Mouse (Mus musculus) spleen, postnatal 14 days (tissue): ENCODE data around the gene Usf2.

Experiments
- DNase-seq, 2 experiments: peaks; one replicate each; pipeline ENCODE4 v3.0.0; 2021 to 2022; ENCODE audit warnings: low spot score in 2 of 2

Usf2 gene

GRCm38 (mm10) chr7:30916713-30917112, 39.9 kb downstream of the Usf2 start:
- no peak for DNase-seq

DNA sequence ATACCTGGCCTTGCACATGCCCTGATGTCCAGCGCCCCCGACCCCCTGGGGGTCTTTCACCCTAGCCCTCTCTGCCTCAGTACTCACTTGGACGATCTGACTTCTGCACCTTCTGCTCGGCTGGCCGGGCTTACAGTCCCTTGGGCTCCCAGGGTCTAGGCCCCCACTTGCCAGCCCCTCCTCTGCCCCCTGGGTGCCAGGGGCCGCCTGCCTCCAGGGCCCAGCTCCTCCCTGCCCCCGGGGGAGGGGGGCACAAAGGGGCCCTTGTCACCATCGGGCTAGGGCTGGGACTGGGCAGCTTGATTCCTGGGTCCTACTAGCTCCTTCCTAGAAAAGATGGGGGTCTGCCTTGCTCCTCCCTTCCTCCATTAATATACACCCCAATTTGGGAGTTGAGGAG, 41.9 kb downstream of the Usf2 start, which contains the start of gene Mag:
Mag (minus strand) TSS at position 142 of the 400 bp plus-strand sequence.
- DNase-seq: no peak

DNA sequence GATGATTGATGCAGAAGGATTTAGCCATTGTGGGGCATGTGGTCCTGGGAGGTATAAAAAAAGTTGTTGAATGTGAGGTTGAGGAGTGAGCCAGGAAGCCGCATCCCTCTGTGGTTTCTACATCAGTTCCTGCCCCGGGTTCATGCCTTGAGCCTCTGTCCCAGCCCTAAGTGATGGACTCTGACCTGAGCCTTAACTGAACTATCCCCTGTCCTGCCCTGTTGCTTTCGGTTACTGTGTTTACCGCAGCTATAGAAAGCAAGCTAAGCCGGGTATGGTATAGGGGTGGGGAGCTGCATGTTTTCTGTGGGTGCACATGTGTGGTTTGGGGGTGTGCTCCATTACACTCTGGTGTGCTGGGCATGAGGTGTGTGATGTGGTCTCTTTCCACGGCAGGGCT, 46.8 kb downstream of the Usf2 start:
- no peak for DNase-seq

DNA sequence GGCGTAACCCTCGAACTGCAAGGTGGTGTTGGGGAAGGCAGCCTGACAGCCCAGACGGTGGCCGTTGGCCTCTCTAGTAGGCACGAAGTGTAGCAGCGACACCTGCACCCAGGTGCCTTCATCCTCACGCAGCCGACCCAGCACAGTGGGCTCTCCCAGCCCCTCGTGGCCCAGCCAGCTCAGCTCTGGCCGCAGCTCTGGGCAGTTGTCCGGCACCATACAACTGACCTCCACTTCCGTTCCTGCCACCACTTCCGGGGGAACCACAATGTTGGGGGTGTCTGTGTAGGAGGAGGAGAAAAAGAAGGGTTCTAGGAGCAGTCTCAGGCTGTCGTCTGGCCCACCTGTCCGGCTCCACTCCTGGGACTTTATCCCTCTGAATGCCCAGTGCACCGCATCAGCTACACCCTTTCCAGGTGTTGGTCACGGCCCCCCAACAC, 47.6 kb downstream of the Usf2 start:
- no peak for DNase-seq

- DNase-seq: no peak
These were observed 48.2 kb downstream of the Usf2 start for GRCm38 (mm10) chr7:30908277-30908991.

- peak in 1 of 2 experiments; percentile 38 for DNase-seq
These were observed 52.6 kb downstream of the Usf2 start for GRCm38 (mm10) chr7:30904042-30904441.
